Mouse (Mus musculus) lung, postnatal 0 days (tissue): ENCODE measurements around the gene Sult6b1.

Experiments
- CTCF ChIP-seq: IDR thresholded peaks from 2 replicates; pipeline ENCODE4 v1.5.1; 2016; ENCODE audit warnings: antibody characterized with exemption, mild to moderate bottlenecking
- EP300 ChIP-seq: IDR thresholded peaks from 2 replicates; pipeline ENCODE4 v1.6.1; 2016; ENCODE audit warnings: antibody characterized with exemption, mild to moderate bottlenecking, control low read depth

DNA sequence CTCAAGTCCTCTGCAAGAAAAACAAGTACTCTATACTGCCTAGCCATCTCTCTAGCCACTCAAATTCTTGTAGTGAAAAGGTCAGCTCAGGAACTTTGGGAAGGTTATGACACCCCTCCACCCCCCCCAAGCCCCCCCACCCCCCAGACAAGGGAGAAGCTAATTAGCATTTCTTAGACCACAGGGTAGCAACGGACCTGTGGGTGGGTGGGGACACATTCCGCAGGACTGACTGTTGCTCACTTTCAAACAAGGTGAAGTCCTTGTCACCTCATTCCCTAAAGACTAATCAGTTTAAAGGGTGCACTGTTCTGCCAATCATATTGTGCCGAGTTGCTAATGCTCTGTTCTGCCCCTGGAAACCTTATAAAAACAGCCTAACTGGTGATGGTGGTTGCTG lies 7.1 kb upstream of the Sult6b1 start:
- no peak for TF ChIP-seq CTCF
- no peak for TF ChIP-seq EP300
